Mouse (Mus musculus): ENCODE data around the gene St8sia6.

- TF ChIP-seq CTCF (IDR thresholded peaks at IDR 0.05) (no peak), EP300 (IDR thresholded peaks at IDR 0.05) (no peak)
These were observed 43.1 kb downstream of the St8sia6 start for GRCm38 (mm10) chr2:13750777-13751176.

Data from lung, postnatal 0 days (tissue).